ENCODE assay signal across 27 mouse cellular contexts in genomic region chr12:53290341-53290740, GRCm38 (mm10). TPM values are rescaled to one million over a fixed set of nuclear protein-coding genes. Genes with fewer than 3 reads are reported as not detected.
DNase-seq lines count a peak whose midpoint lies in the region; ATAC-seq and TF ChIP-seq lines count a peak whose summit lies in the region.
"Had no signal": no experiment of that assay in that cellular context is flagged by ENCODE, and none has a peak within 500 bp of the region (broad histone marks: within the 10 kb centered on the region; RNA-seq: fewer than 3 reads in every experiment).

No protein-coding gene starts in this region.

- ATAC-seq in forebrain, embryonic 13.5 days, result no peak
- ATAC-seq: CD4-positive, CD25-positive, alpha-beta regulatory T cell, adult 4 months; forebrain, embryonic 14.5 days; forebrain, embryonic 16.5 days had no signal

- H3K4me1 ChIP-seq in forebrain, embryonic 10.5 days, result peaks cover 51% of the 10 kb centered on the region
- peaks cover 29% of the 10 kb centered on the region for H3K4me1 ChIP-seq in forebrain, embryonic 13.5 days

- H3K27ac ChIP-seq in forebrain, embryonic 10.5 days, result 0 out of 2 replicates have a peak overlapping the region, but pooled peaks have one; percentile 85
- H3K27ac ChIP-seq in forebrain, embryonic 13.5 days, result no peak overlapping the region
- H3K27ac ChIP-seq in layer of hippocampus, adult 2 months, result peak overlapping the region; percentile 25; the same call in 1 of the 2 replicates
- H3K27ac ChIP-seq: embryonic facial prominence, embryonic 13.5 days; embryonic facial prominence, embryonic 15.5 days had no signal

- H3K4me2 ChIP-seq in forebrain, embryonic 13.5 days, result no peak overlapping the region
- H3K4me2 ChIP-seq: embryonic facial prominence, embryonic 13.5 days; embryonic facial prominence, embryonic 15.5 days had no signal

- H3K36me3 ChIP-seq in forebrain, embryonic 10.5 days (replicated peaks), result peaks cover 20% of the 10 kb centered on the region
- H3K36me3 ChIP-seq in forebrain, embryonic 13.5 days (ENCODE audit: poor library complexity, severe bottlenecking), result 0 out of 2 replicates have a peak, but pooled peaks cover 2% of the 10 kb centered on the region
- H3K36me3 ChIP-seq: embryonic facial prominence, embryonic 13.5 days; embryonic facial prominence, embryonic 15.5 days; G1E had no signal

- no peak for TF ChIP-seq CTCF in layer of hippocampus, adult 2 months (conservative IDR thresholded peaks at IDR 0.05)

- DNase-seq in forebrain, embryonic 10.5 days (ENCODE audit: extremely low spot score, low spot score), result no peak
- no peak for DNase-seq in layer of hippocampus, adult 2 months (ENCODE audit: low spot score in 2 of 2)
- no peak for DNase-seq in layer of hippocampus, postnatal 25 days (ENCODE audit: extremely low spot score in 1 of 2, low spot score in 1 of 2)
- peak; percentile 81 for DNase-seq in Muller cell, postnatal 12 days (ENCODE audit: inconsistent ontology term)
- peak; percentile 32 for DNase-seq in telencephalon, adult 2 months (ENCODE audit: low read depth, low spot score)
- no peak for DNase-seq in frontal cortex, postnatal 14 days (ENCODE audit: low spot score in 2 of 2)
- DNase-seq: adrenal gland, adult 2 months; adrenal gland, postnatal 14 days; adrenal gland, postnatal 36 days; B cell, adult 2 months; cerebellum, adult 11 months; cerebellum, adult 18-20 months; cerebellum, adult 8-10 months; cerebellum, adult 9-11 months; cerebellum, postnatal 14 days; cerebellum, postnatal 36 days; embryo, embryonic 11 days had no signal

- H3K4me3 ChIP-seq in forebrain, embryonic 10.5 days, result no peak overlapping the region
- H3K4me3 ChIP-seq in forebrain, embryonic 13.5 days, result no peak overlapping the region
- no peak overlapping the region for H3K4me3 ChIP-seq in layer of hippocampus, adult 2 months
- H3K4me3 ChIP-seq: embryonic facial prominence, embryonic 13.5 days; embryonic facial prominence, embryonic 15.5 days; erythroblast, embryonic 14.5 days had no signal

- H3K9ac ChIP-seq in forebrain, embryonic 13.5 days, result no peak overlapping the region
- H3K9ac ChIP-seq: embryonic facial prominence, embryonic 13.5 days; embryonic facial prominence, embryonic 15.5 days had no signal

- H3K9me3 ChIP-seq in forebrain, embryonic 10.5 days, result no peaks in the 10 kb centered on the region
- H3K9me3 ChIP-seq in forebrain, embryonic 13.5 days (replicated peaks), result no peaks in the 10 kb centered on the region; the same call in 1 of the 2 replicates
- H3K9me3 ChIP-seq: embryonic facial prominence, embryonic 13.5 days; embryonic facial prominence, embryonic 15.5 days had no signal

- 85% methylated on average over 4 of the region's 4 CpGs for WGBS in forebrain, embryonic 10.5 days
- WGBS in forebrain, embryonic 13.5 days, result 69% methylated on average over 4 of the region's 4 CpGs

- no peaks in the 10 kb centered on the region for H3K27me3 ChIP-seq in forebrain, embryonic 10.5 days (ENCODE audit: poor library complexity, severe bottlenecking)
- no peaks in the 10 kb centered on the region for H3K27me3 ChIP-seq in forebrain, embryonic 13.5 days
- H3K27me3 ChIP-seq: CH12.LX; embryonic facial prominence, embryonic 13.5 days; embryonic facial prominence, embryonic 15.5 days had no signal

RNA-seq across cellular contexts. Expression of gene Npas3, which starts 41.9 kb away (rescaled TPM):
- 7.2 and 8.6 TPM in 2 replicates for polyA plus RNA-seq in forebrain, embryonic 10.5 days (2016; fragmentation: Nextera tagmentation; extraction: Ambion mirVana)
- 16.8 and 17.8 TPM in 2 replicates for polyA plus RNA-seq in forebrain, embryonic 13.5 days (2015; fragmentation: Nextera tagmentation; extraction: Ambion mirVana)
- 10 to 100 TPM; 22.9 to 29.1 TPM for total RNA-seq in layer of hippocampus, adult 2 months (2021)
- total RNA-seq in layer of hippocampus, postnatal 25 days (2021), result 10 to 100 TPM; 26.4 to 37.1 TPM
- total RNA-seq: common myeloid progenitor, adult 5-6 weeks had no signal
- polyA plus RNA-seq: erythroblast, embryonic 14.5 days; G1E had no signal

Comparison
In these comparisons a context has a peak if more than half of its experiments do, and no peak if none do; other contexts are left out.
1. DNase-seq: peak in Muller cell, postnatal 12 days (single experiment) and telencephalon, adult 2 months (single experiment); none in forebrain, embryonic 10.5 days (single experiment), layer of hippocampus, adult 2 months (0 of 2), layer of hippocampus, postnatal 25 days (0 of 2) and frontal cortex, postnatal 14 days (0 of 2).